Mouse (Mus musculus) liver, postnatal 0 days (tissue): ENCODE results near the gene Efhd1.

Experiments used
- CTCF ChIP-seq: sonication (generic); IDR thresholded peaks from 2 replicates; pipeline ENCODE4 v1.5.1; 2016; ENCODE audit warnings: antibody characterized with exemption, low read depth
- EP300 ChIP-seq: IDR thresholded peaks from 2 replicates; pipeline ENCODE4 v1.6.1; 2016; ENCODE audit warnings: antibody characterized with exemption, low read depth, mild to moderate bottlenecking

- TF ChIP-seq CTCF: no peak
- no peak for TF ChIP-seq EP300
Measured at GRCm38 (mm10) chr1:87280281-87280680, 16.1 kb downstream of the Efhd1 start.
